Mouse (Mus musculus) liver, embryonic 14.5 days (tissue): ENCODE data around the gene Thbd.

ENCODE experiments used
- CTCF ChIP-seq: IDR thresholded peaks from 2 replicates; pipeline ENCODE4 v1.5.1; 2016; ENCODE audit warnings: antibody characterized with exemption, low read depth, control low read depth
- EP300 ChIP-seq: IDR thresholded peaks from 2 replicates; pipeline ENCODE4 v1.6.1; 2016; ENCODE audit warnings: antibody characterized with exemption, low read depth

GRCm38 (mm10) chr2:148429001-148429505 lies 21.1 kb upstream of the Thbd start:
- TF ChIP-seq CTCF (no peak), EP300 (no peak)
